Mouse (Mus musculus): ENCODE results near the gene Rasgrp3. TPM values are rescaled to one million over a fixed set of nuclear protein-coding genes. Genes with fewer than 3 reads are reported as not detected.
A peak's percentile ranks its signal among the peaks of the same experiment; 100 is the strongest.

Rasgrp3 gene
- total and polyA plus RNA-seq, 2 experiments = 1.5 to 7.9 TPM

DNA sequence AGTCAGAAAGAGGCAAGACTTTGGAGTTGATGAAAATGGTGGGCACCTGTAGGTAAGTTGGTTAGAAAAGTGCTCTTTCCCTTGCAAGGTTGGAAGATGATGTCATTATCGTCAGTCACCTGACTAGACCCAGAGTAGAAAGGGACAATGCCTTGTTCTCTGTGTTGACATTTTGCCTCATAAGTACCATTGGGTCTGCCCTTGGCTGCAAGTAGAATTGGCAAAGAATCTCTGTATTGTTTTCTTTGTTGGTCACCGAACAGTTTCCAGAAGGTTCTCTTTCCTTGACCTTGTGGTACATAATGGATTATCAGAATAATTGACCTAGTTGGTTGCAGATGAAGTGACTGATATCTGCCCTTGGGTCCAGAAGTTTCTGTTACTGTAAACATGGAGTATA is 27.9 kb downstream of the Rasgrp3 start:
- TF ChIP-seq POLR2A (IDR thresholded peaks at IDR 0.05; ENCODE audit: extremely low read depth, insufficient read depth, low read length) = no peak
- no peak for TF ChIP-seq CTCF (IDR thresholded peaks at IDR 0.05; ENCODE audit: low read depth, low read length)
- Histone ChIP-seq H3K4me3 (ENCODE audit: insufficient read depth, low read depth, low read length) (no peak overlapping the region), H3K27me3 (ENCODE audit: control insufficient read depth, insufficient read depth, low read length) (no peaks in the 10 kb centered on the region), H3K4me1 (ENCODE audit: control insufficient read depth, insufficient read depth, low read length) (peaks cover 2% of the 10 kb centered on the region), H3K9ac (ENCODE audit: low read depth, low read length) (no peak overlapping the region), H3K79me2 (ENCODE audit: control insufficient read depth, insufficient read depth, low read length) (no peaks in the 10 kb centered on the region), H3K27ac (replicated peaks; ENCODE audit: insufficient read depth, low read depth, low read length) (no peak overlapping the region), H3K36me3 (ENCODE audit: control insufficient read depth, insufficient read depth, low read length) (no peaks in the 10 kb centered on the region)
- DNase-seq (ENCODE audit: extremely low read depth, low read depth, low spot score) = no peak
- 65% methylated on average over 2 of the region's 2 CpGs for WGBS

DNA sequence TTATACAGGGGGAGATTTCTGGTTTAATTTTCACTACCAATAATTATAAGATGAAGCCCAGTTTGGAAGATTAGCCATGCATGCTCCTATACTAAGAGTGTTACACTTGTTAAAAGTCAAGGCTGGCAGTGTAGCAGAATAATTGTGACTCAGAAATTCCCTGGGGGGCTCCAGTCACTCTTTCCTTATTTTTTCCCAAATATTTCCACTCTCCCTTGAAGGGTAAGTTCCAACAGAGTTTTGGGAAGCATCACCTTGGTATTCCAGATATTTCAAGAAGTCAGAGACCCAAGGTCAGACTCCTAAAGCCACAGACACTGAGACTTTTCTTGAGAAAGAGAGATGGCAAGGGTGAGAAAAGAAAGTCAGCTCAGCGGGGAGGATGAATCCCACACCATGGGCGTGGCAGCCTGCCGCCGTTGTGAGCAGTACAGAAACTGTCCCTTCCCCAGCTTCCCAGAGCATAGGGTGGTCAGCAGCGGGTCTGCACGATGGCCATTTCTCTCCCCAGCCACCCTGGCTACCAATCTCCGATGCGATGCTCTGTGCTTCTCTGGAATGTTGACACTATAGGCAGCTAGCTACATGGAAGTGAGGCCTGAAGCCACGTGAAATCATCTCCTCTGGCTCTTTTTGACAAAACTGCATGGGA is 28.8 kb downstream of the Rasgrp3 start:
- H3K79me2 ChIP-seq (ENCODE audit: control insufficient read depth, insufficient read depth, low read length) = no peaks in the 10 kb centered on the region
- H3K27me3 ChIP-seq (ENCODE audit: control insufficient read depth, insufficient read depth, low read length) = no peaks in the 10 kb centered on the region
- H3K9ac ChIP-seq (ENCODE audit: low read depth, low read length) = no peak overlapping the region
- no peak overlapping the region for H3K4me3 ChIP-seq (ENCODE audit: insufficient read depth, low read depth, low read length)
- DNase-seq (ENCODE audit: extremely low read depth, low read depth, low spot score) = no peak
- TF ChIP-seq POLR2A (IDR thresholded peaks at IDR 0.05; ENCODE audit: extremely low read depth, insufficient read depth, low read length) (no peak), CTCF (IDR thresholded peaks at IDR 0.05; ENCODE audit: low read depth, low read length) (no peak)
- peaks cover 2% of the 10 kb centered on the region for H3K4me1 ChIP-seq (ENCODE audit: control insufficient read depth, insufficient read depth, low read length)
- H3K27ac ChIP-seq (replicated peaks; ENCODE audit: insufficient read depth, low read depth, low read length) = no peak overlapping the region
- no peaks in the 10 kb centered on the region for H3K36me3 ChIP-seq (ENCODE audit: control insufficient read depth, insufficient read depth, low read length)
- 19% methylated on average over 9 of the region's 9 CpGs for WGBS

DNA sequence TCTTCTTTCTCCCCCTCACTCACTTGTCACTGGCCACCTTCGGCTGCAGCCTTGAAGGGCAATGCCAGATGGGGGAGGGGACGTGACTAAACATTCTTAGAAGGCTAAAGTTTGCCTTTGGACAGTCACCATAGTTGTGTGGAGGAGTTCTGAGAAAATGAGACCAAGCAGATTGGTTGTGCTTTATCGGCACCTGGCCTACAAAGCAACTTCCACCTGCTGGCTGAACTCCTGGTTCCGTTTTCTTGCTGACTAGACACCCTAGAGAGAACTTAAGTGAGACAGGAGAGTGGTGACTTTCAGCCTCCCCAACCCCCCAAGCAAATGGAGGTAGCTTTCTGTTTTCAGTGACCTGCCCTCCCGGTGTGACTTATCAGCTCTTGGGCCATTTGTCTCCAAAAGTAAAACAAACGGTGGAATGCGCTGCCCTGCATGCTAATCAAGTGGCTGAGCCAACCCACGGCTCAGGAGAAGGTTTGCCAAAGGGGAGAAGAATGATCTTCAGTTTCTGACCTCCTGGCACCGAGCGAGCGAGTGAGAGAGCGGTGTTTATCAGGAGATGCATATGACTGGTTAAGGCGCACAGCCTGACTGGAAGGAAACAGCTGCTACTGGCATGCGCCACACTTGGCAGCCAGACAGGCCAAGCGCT is 29.4 kb downstream of the Rasgrp3 start:
- Histone ChIP-seq H3K79me2 (ENCODE audit: control insufficient read depth, insufficient read depth, low read length) (no peaks in the 10 kb centered on the region), H3K27me3 (ENCODE audit: control insufficient read depth, insufficient read depth, low read length) (no peaks in the 10 kb centered on the region), H3K36me3 (ENCODE audit: control insufficient read depth, insufficient read depth, low read length) (no peaks in the 10 kb centered on the region), H3K4me3 (ENCODE audit: insufficient read depth, low read depth, low read length) (no peak overlapping the region), H3K9ac (ENCODE audit: low read depth, low read length) (no peak overlapping the region), H3K4me1 (ENCODE audit: control insufficient read depth, insufficient read depth, low read length) (peaks cover 2% of the 10 kb centered on the region), H3K27ac (replicated peaks; ENCODE audit: insufficient read depth, low read depth, low read length) (no peak overlapping the region)
- no peak for TF ChIP-seq CTCF (IDR thresholded peaks at IDR 0.05; ENCODE audit: low read depth, low read length)
- TF ChIP-seq POLR2A (IDR thresholded peaks at IDR 0.05; ENCODE audit: extremely low read depth, insufficient read depth, low read length) = no peak
- WGBS = 3% methylated on average over 15 of the region's 15 CpGs
- peak; percentile 16 for DNase-seq (ENCODE audit: extremely low read depth, low read depth, low spot score)

DNA sequence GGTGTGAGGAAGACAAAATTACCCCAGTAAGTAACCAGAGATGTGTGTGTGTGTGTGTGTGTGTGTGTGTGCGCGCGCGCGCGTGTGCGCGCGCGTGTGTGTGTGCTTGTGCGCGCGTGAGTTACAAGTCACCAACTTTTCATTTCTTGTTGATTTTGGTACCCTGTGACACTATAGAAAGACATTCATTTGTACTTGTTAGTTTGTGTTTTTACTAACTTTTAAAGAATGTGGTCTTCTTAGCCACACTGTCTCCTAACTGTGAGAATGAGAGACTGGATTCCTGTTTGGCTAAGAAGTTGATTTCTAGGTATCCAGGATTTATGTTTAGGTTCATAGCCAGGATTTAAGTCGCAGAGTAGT is 29.9 kb downstream of the Rasgrp3 start:
- 16% methylated on average over 14 of the region's 14 CpGs for WGBS
- Histone ChIP-seq H3K79me2 (ENCODE audit: control insufficient read depth, insufficient read depth, low read length) (no peaks in the 10 kb centered on the region), H3K27me3 (ENCODE audit: control insufficient read depth, insufficient read depth, low read length) (no peaks in the 10 kb centered on the region), H3K4me1 (ENCODE audit: control insufficient read depth, insufficient read depth, low read length) (peaks cover 2% of the 10 kb centered on the region), H3K36me3 (ENCODE audit: control insufficient read depth, insufficient read depth, low read length) (no peaks in the 10 kb centered on the region), H3K9ac (ENCODE audit: low read depth, low read length) (no peak overlapping the region), H3K4me3 (ENCODE audit: insufficient read depth, low read depth, low read length) (no peak overlapping the region), H3K27ac (replicated peaks; ENCODE audit: insufficient read depth, low read depth, low read length) (no peak overlapping the region)
- no peak for DNase-seq (ENCODE audit: extremely low read depth, low read depth, low spot score)
- TF ChIP-seq POLR2A (IDR thresholded peaks at IDR 0.05; ENCODE audit: extremely low read depth, insufficient read depth, low read length) = no peak
- no peak for TF ChIP-seq CTCF (IDR thresholded peaks at IDR 0.05; ENCODE audit: low read depth, low read length)

DNA sequence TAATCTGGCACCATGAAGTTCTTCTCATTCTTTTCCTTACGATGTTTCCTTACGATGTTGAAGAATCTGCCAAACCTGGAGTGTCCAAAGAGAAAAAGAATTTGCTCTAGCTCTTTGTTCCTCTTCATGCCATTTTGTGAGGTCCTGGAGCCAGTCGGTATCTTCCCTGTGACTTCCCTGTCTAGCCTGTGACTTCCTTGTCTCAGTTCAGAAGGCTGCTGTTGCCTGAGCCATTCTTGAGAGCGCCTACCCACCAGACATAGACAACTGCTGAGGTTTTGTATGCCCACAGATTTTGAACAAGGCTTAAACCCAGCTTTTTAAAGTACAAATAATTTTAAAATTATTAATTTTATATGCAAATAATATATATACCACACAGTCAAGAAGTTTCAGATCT is 31.3 kb downstream of the Rasgrp3 start:
- Histone ChIP-seq H3K27ac (replicated peaks; ENCODE audit: insufficient read depth, low read depth, low read length) (no peak overlapping the region), H3K36me3 (ENCODE audit: control insufficient read depth, insufficient read depth, low read length) (no peaks in the 10 kb centered on the region), H3K4me1 (ENCODE audit: control insufficient read depth, insufficient read depth, low read length) (peaks cover 2% of the 10 kb centered on the region), H3K27me3 (ENCODE audit: control insufficient read depth, insufficient read depth, low read length) (no peaks in the 10 kb centered on the region), H3K79me2 (ENCODE audit: control insufficient read depth, insufficient read depth, low read length) (no peaks in the 10 kb centered on the region), H3K4me3 (ENCODE audit: insufficient read depth, low read depth, low read length) (no peak overlapping the region), H3K9ac (ENCODE audit: low read depth, low read length) (no peak overlapping the region)
- TF ChIP-seq CTCF (IDR thresholded peaks at IDR 0.05; ENCODE audit: low read depth, low read length) = no peak
- no peak for DNase-seq (ENCODE audit: extremely low read depth, low read depth, low spot score)
- 80% methylated on average over 4 of the region's 4 CpGs for WGBS

DNA sequence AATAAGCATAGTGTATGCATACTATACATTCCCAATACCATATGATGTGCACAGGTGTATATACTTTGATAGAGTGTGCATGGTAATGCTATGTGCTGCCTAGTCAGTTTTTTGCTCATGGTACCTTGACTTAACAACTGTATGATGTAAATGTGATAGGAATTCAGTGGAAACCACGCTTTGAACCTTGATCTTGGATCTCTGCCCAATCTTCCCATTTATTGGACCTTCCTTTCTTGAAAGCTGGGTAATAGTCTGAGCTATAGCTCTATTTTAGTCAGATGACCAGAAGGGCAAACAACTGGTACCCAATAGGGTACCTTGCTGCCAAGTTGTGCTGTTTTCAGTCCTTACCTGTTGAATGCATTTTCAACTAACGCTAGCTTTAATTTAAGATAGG is 31.8 kb downstream of the Rasgrp3 start:
- WGBS = 81% methylated on average over 2 of the region's 2 CpGs
- H3K36me3 ChIP-seq (ENCODE audit: control insufficient read depth, insufficient read depth, low read length) = no peaks in the 10 kb centered on the region
- no peaks in the 10 kb centered on the region for H3K27me3 ChIP-seq (ENCODE audit: control insufficient read depth, insufficient read depth, low read length)
- H3K9ac ChIP-seq (ENCODE audit: low read depth, low read length) = no peak overlapping the region
- H3K4me1 ChIP-seq (ENCODE audit: control insufficient read depth, insufficient read depth, low read length) = peaks cover 2% of the 10 kb centered on the region
- no peak for DNase-seq (ENCODE audit: extremely low read depth, low read depth, low spot score)
- no peaks in the 10 kb centered on the region for H3K79me2 ChIP-seq (ENCODE audit: control insufficient read depth, insufficient read depth, low read length)
- TF ChIP-seq POLR2A (IDR thresholded peaks at IDR 0.05; ENCODE audit: extremely low read depth, insufficient read depth, low read length) = no peak
- no peak for TF ChIP-seq CTCF (IDR thresholded peaks at IDR 0.05; ENCODE audit: low read depth, low read length)
- H3K27ac ChIP-seq (replicated peaks; ENCODE audit: insufficient read depth, low read depth, low read length) = no peak overlapping the region
- H3K4me3 ChIP-seq (ENCODE audit: insufficient read depth, low read depth, low read length) = no peak overlapping the region

Measured in liver, adult 2 months (tissue).